Mouse (Mus musculus): ENCODE measurements around the gene Ap1g1.

- TF ChIP-seq CTCF (conservative IDR thresholded peaks at IDR 0.05; ENCODE audit: low read length) (no peak), POU5F1 (IDR thresholded peaks at IDR 0.05; ENCODE audit: borderline replicate concordance, low read length) (no peak)
Observed at GRCm38 (mm10) chr8:109866690-109867089, 88.3 kb downstream of the Ap1g1 start.

All from E14TG2a.4 (cell line).